Mouse (Mus musculus) kidney, embryonic 16.5 days (tissue): ENCODE data around the gene Serf1. TPM values are rescaled to one million over a fixed set of nuclear protein-coding genes. Genes with fewer than 3 reads are reported as not detected.
"Not testable (repeated sequence)": the region's sequence is repeated elsewhere in the genome, so short reads cannot be mapped to it uniquely, and the experiment has no call there.

Experiments
- ATAC-seq: fragments of 200-750 bp; cut with Nextera tagmentation; 2 replicates; pipeline ENCODE4 v1.8.0; 2017; ENCODE audit warnings: moderate TSS enrichment; ENCODE audit not compliant: low FRiP score, low TSS enrichment
- H3K27ac ChIP-seq: fragments of 300-500 bp; sonication (generic); 2 replicates; pipeline ENCODE4 v1.5.1; 2014; ENCODE audit warnings: low read length
- H3K27me3 ChIP-seq: fragments of 300-500 bp; sonication (generic); 2 replicates; pipeline ENCODE4 v1.6.1; 2014; ENCODE audit warnings: low read length, control low read depth, mixed read lengths; ENCODE audit not compliant: insufficient read depth
- H3K36me3 ChIP-seq: fragments of 300-500 bp; sonication (generic); 2 replicates; pipeline ENCODE4 v1.6.1; 2014; ENCODE audit warnings: low read length, control low read depth, mixed read lengths; ENCODE audit not compliant: insufficient read depth
- H3K4me1 ChIP-seq: fragments of 300-500 bp; sonication (generic); 2 replicates; pipeline ENCODE4 v1.6.1; 2014; ENCODE audit warnings: low read length, control low read depth, mixed read lengths; ENCODE audit not compliant: insufficient read depth
- H3K4me2 ChIP-seq: fragments of 300-500 bp; sonication (generic); replicated peaks from 2 replicates; pipeline ENCODE4 v1.6.1; 2014; ENCODE audit warnings: low read depth, low read length
- H3K4me3 ChIP-seq: fragments of 300-500 bp; sonication (generic); 2 replicates; pipeline ENCODE4 v1.5.1; 2014; ENCODE audit warnings: mild to moderate bottlenecking, low read length
- H3K9ac ChIP-seq: fragments of 300-500 bp; sonication (generic); replicated peaks from 2 replicates; pipeline ENCODE4 v1.6.1; 2014; ENCODE audit warnings: low read length
- H3K9me3 ChIP-seq: fragments of 300-500 bp; sonication (generic); 2 replicates; pipeline ENCODE4 v1.6.1; 2016; ENCODE audit warnings: low read length, control low read depth
- WGBS: fragments of 180-500 bp; shearing (Covaris S2); extraction: QIAGEN DNeasy Blood & Tissue Kit; methylation state at CpG from one replicate; pipeline ENCODE4 v1.1.7; 2014; 5-methylcytosine and 5-hydroxymethylcytosine counted together
- polyA plus RNA-seq: library from polyadenylated mRNA; unstranded; fragments of >200 nt; fragmentation: Nextera tagmentation; extraction: Ambion mirVana; gene quantifications from 2 replicates; pipeline ENCODE4 v1.2.1, GENCODE M21; 2015

The Serf1 gene
- polyA plus RNA-seq, 1 experiment from 2014 or later: 161 TPM

DNA sequence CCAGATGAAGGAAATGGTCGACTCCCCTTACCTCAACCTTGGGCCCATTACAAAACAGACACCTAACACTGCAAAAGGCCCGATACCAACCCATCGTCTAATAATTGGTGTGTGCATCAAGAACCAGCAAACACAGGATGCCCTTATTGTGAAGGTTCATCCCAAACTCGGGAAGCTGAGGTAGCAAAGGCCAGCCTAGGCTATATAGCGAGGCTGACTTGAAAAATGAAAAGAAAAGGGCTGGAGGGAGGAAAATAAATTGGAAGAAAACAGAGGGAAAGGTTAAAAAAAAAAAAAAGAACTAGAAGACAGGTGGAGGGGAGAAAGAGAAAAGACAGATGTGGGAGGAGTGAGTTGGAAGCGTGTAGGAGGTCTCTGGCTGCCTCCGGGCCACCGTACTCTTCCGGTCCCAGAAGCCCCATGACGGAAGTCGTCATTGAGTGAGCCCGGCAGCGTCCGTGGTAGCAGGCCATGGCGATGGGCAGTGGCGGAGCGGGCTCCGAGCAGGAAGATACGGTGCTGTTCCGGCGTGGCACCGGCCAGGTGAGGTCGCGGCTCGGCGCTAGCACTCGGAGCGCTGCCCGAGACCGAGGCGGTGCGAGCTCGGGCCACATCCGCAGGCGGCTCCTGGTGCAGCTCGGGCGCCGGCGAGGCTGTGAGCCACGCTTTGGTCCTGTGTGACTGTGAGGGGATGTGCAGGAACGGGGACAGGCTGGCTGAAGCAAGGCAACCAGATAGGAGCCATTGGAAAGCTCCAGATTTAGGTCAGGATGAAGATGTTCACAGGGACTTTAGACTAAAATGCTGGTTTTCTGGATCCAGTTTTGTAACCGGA lies 16.8 kb downstream of the Serf1 start, which contains the start of gene Smn1:
TSS of gene Smn1 (plus strand) at position 430 of the 835 bp plus-strand sequence.
- Histone ChIP-seq H3K4me1 (peaks cover 7% of the 10 kb centered on the region), H3K4me2 (peak within 1 kb of the TSS; percentile 91), H3K9me3 (no peaks in the 10 kb centered on the region), H3K4me3 (peak within 1 kb of the TSS; percentile 87), H3K36me3 (peaks cover 24% of the 10 kb centered on the region), H3K9ac (peak within 1 kb of the TSS; percentile 85), H3K27me3 (no peaks in the 10 kb centered on the region), H3K27ac (no peak within 1 kb of the TSS)
- 4% methylated on average over 42 of the region's 42 CpGs for WGBS
- peak; percentile 96 for ATAC-seq

DNA sequence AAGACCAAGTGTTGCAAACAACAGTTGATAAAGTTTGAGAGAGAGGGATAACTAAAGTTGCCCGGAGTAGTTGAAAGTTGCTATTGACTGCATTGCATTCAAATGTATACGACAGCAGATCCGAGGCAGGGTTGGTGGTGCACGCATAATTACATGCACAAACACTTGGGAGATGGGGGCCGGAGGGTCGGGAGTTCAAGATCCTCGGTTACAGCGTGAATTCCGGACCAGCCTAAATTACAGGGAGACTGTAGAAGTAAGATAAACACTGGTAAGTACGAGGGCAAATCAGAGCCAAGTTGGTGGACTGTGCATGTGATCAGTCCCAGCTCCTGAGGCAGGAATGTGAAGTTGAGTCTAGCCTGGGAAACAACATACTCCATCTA lies 17.4 kb downstream of the Serf1 start:
- H3K4me2 ChIP-seq: peak overlapping the region; percentile 91
- no peaks in the 10 kb centered on the region for H3K27me3 ChIP-seq
- peak; percentile 41 for ATAC-seq
- H3K4me1 ChIP-seq: peaks cover 7% of the 10 kb centered on the region
- H3K36me3 ChIP-seq: peaks cover 24% of the 10 kb centered on the region
- peak overlapping the region; percentile 85 for H3K9ac ChIP-seq
- H3K4me3 ChIP-seq: peak overlapping the region; percentile 87
- H3K27ac ChIP-seq: no peak overlapping the region
- WGBS: 1% methylated on average over 10 of the region's 10 CpGs
- no peaks in the 10 kb centered on the region for H3K9me3 ChIP-seq

DNA sequence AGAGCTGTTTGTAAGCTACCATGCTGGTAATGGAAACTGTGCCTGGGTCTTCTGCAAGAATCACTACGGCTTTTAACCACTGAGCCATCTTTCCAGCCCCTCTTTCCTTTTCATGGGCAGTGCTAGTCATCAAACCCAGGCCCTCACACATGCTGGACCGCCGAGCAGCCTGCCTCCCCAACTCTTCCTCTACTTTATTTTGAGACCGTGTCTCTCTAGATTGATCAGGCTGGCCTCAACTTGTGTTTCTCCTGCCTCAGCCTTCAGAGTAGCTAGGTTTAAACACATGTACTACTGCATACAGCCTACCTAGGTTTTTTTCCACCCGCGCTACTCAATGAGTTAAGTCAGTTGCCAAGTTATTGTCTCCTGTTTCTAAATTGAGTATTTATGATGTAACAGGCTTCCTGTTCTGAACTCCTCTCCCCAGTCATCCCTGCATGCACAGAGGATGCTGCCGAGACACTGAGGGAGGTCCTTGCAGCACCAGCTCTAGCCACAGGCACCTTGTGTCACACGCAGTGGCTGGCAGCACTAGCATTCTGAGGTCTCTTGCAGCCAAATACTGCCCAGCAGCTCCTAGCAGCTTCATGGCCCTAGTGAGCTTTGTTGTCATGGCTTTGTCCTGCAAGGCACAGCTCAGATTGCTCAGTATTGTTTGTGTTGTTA lies 34.0 kb downstream of the Serf1 start:
- Histone ChIP-seq H3K4me1 (no peaks in the 10 kb centered on the region), H3K9ac (no peak overlapping the region), H3K9me3 (no peaks in the 10 kb centered on the region), H3K36me3 (peaks cover 20% of the 10 kb centered on the region), H3K27ac (no peak overlapping the region), H3K4me3 (no peak overlapping the region), H3K4me2 (no peak overlapping the region), H3K27me3 (no peaks in the 10 kb centered on the region)
- WGBS: 72% methylated on average over 8 of the region's 8 CpGs
- ATAC-seq: no peak

DNA sequence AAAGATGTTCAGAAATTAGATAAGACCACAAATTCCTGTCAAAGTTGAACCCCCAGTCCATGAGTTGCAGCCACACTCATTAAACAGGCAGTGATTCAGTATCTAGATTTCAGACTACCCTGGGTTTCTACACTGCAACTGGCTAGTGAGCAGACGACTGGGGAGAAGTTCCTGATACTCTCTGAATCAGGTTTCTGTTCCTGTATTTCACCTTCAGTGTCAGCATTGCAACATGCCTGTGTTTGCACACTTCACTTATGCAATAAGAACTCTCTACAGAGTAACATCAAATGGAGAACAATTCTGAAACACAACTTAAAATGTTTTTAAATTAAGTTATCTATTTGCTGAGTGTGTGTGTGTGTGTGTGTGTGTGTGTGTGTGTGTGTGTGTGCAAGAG lies 44.8 kb downstream of the Serf1 start:
- H3K4me3 ChIP-seq: no peak overlapping the region
- no peaks in the 10 kb centered on the region for H3K4me1 ChIP-seq
- H3K36me3 ChIP-seq: no peaks in the 10 kb centered on the region
- H3K9ac ChIP-seq: no peak overlapping the region
- no peaks in the 10 kb centered on the region for H3K9me3 ChIP-seq
- H3K4me2 ChIP-seq: no peak overlapping the region
- 38% methylated on average over 1 of the region's 1 CpGs for WGBS
- no peaks in the 10 kb centered on the region for H3K27me3 ChIP-seq
- no peak for ATAC-seq
- no peak overlapping the region for H3K27ac ChIP-seq

DNA sequence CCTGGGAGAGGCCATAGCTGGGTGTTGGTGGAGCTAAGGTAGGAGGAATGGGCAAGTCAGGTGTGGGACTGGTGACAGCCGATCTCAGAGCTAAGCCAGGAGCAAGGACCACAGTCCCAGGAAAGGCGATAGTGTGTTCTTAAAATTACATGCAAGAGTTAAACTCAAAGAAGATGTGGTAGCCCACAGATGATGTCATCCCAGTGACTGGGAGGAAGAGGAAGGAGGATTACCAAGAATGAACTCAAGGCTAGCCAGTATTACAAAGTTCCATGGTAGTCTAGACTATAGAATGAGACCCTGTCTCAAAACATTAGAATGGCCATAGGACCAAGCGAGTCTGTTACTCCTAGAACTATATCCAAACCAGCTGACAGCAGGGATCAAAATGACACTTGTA lies 48.8 kb downstream of the Serf1 start:
- no peaks in the 10 kb centered on the region for H3K36me3 ChIP-seq
- no peak overlapping the region for H3K9ac ChIP-seq
- WGBS: 87% methylated on average over 3 of the region's 3 CpGs
- H3K27me3 ChIP-seq: no peaks in the 10 kb centered on the region
- no peaks in the 10 kb centered on the region for H3K9me3 ChIP-seq
- H3K27ac ChIP-seq: no peak overlapping the region
- no peak for ATAC-seq
- no peak overlapping the region for H3K4me3 ChIP-seq
- no peak overlapping the region for H3K4me2 ChIP-seq
- no peaks in the 10 kb centered on the region for H3K4me1 ChIP-seq

DNA sequence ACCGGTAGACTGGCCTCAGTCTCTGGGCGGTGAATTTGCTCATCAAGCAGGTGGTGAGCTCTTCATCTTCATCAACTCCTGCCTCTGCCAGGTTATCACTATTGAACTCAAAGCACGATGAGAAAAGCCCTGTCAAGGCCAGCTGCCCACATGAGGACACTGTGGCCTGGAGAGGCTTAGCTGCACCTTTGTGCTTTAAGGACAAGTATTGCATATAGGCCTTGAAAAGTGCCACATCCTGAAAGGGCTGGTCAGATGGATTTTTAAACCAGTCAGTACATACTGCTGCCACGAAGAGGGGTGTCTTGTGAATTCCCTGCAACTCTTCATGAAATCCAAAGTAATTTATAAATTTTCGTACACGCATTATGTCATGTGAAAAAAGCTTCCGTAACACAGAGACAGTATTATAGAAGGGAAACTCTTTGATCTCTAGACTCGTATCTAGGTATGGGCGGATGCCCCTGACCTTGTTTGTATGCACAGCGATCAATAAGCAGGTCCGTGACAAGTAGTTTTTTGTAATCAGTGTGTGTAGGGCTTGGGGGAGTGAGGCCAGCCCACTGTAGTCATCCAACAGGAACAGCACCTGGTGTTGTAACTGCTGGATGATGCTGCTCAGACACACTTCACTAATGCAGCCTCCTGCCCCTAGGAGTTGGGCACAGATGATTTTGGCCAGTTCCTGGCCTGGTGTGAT lies 53.5 kb downstream of the Serf1 start:
- H3K9me3 ChIP-seq, H3K36me3 ChIP-seq, H3K4me2 ChIP-seq, H3K4me1 ChIP-seq, H3K4me3 ChIP-seq, H3K27ac ChIP-seq, H3K9ac ChIP-seq, ATAC-seq, H3K27me3 ChIP-seq: not testable (repeated sequence)
- WGBS: 80% methylated on average over 11 of the region's 11 CpGs

DNA sequence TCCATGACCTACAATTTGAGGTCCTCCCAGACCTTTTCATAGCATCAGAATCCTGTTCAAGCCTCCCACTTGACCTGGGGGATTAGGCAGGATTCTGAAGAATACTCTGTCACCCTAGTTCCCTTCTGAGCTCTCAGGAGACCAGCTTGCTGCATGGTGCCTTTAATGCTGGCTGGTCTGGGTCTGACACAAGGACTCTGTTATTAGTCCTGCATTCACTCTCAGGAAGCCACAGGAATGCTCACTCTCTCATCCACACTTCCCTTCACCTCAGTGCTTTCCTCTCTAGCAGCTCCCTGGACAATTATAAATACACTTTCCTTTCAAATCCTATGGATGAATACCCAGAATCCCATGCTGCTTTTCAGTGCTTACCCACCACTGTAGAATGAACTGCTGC lies 54.7 kb downstream of the Serf1 start:
- not testable (repeated sequence) for H3K4me3 ChIP-seq, H3K4me2 ChIP-seq, ATAC-seq

More for the DNA sequence above, 54.7 kb downstream of the Serf1 start:
- not testable (repeated sequence) for H3K27ac ChIP-seq, H3K36me3 ChIP-seq, H3K27me3 ChIP-seq, H3K9me3 ChIP-seq, H3K9ac ChIP-seq, H3K4me1 ChIP-seq

Other genes starting within 250 kb of the Serf1 start
- 0.92 and 1.6 TPM in 2 replicates for gene Cartpt, start 206.9 kb upstream of the Serf1 start, polyA plus RNA-seq
- gene Mccc2, start 92.4 kb upstream of the Serf1 start, polyA plus RNA-seq: 61.7 and 65.2 TPM in 2 replicates
- gene Bdp1, start 3.9 kb upstream of the Serf1 start, polyA plus RNA-seq: 25.8 and 27.9 TPM in 2 replicates
- 47.7 and 57.7 TPM in 2 replicates for gene Smn1, start 16.8 kb downstream of the Serf1 start, polyA plus RNA-seq
- 0.37 and 0.64 TPM in 2 replicates for gene Naip2, start 94.1 kb downstream of the Serf1 start, polyA plus RNA-seq
- gene Naip5, start 138.3 kb downstream of the Serf1 start, polyA plus RNA-seq: 0.68 and 0.70 TPM in 2 replicates
- gene Naip6, start 209.7 kb downstream of the Serf1 start, polyA plus RNA-seq: 0.19 and 0.26 TPM in 2 replicates